Mouse (Mus musculus) kidney, adult 18-20 months (tissue): ENCODE results near the gene Zfp764.
A peak's percentile ranks its signal among the peaks of the same experiment; 100 is the strongest.
"Not testable (repeated sequence)": the region's sequence is repeated elsewhere in the genome, so short reads cannot be mapped to it uniquely, and the experiment has no call there.

Source experiments
- DNase-seq: peaks from one replicate; pipeline ENCODE4 v3.0.0; 2021

The Zfp764 gene

GRCm38 (mm10) chr7:127406002-127406987 lies at the start of gene Zfp764:
Zfp764 (minus strand) TSS chr7:127406822.
- DNase-seq: peak; percentile 94

GRCm38 (mm10) chr7:127454905-127455304 lies 48.3 kb upstream of the Zfp764 start:
- no peak for DNase-seq

GRCm38 (mm10) chr7:127453056-127453455 lies 46.4 kb upstream of the Zfp764 start:
- no peak for DNase-seq

- no peak for DNase-seq
Measured at GRCm38 (mm10) chr7:127449966-127450365, 43.3 kb upstream of the Zfp764 start.

DNA sequence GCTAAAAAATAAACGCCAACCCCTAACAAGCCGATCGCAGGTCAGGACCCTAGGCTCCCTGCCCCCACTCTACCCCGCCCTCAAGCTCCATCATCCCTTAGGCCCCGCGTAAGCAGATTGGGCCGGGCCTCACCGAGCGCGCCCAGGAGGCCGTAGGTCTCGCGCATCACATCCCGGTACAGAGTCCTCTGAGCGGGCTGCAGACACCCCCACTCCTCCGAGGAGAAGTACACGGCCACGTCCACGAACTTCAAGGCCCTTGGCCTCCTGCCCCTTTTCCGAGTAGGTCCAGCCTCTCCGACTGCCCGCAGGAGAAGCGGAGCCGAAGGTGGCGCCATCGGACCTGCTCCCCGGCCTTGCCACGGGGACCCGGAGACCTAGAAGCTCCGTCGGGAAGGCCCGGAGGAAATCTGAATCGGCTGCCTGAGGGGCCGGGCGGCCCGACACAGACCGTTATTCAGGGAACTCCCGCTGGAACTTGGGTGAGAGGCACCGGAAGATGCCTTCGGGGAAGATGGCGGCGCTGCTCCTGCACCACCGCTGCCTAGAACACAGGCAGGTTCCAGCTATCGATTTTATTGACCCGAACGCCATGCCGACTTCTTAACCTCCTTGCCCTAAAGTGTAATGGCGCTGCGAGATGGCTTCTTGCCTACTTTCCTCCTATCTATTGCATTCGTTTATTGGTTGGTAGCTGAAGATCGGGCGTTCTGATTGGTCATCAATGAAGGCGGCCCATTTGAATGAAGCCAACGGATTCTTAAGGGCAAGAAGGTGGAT lies 42.1 kb upstream of the Zfp764 start, which contains the start of gene Zfp689:
Gene Zfp689, minus strand, starts transcription at position 638 of the 780 bp plus-strand sequence.
- DNase-seq: peak; percentile 94

- peak; percentile 50 for DNase-seq
Measured at GRCm38 (mm10) chr7:127443976-127444375, 37.4 kb upstream of the Zfp764 start.

DNA sequence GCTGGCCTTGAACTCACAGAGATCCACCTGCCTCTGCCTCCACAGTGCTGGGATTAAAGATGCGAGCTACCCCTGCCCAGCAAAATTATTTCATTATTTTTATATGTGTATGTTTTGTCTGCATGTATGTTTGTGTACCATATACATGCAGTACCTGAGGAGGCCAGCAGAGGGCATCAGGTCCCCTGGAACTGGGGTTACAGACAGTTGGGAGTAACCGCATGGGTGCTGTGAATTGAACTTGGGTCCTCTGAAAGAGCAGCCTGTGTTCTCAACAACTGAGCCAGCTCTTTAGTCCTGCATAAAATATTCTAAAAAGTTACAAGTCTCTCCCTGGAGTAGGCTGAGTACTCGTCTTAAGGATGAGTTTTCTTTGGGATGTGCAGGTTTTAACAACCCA lies 31.1 kb upstream of the Zfp764 start:
- DNase-seq: no peak

DNA sequence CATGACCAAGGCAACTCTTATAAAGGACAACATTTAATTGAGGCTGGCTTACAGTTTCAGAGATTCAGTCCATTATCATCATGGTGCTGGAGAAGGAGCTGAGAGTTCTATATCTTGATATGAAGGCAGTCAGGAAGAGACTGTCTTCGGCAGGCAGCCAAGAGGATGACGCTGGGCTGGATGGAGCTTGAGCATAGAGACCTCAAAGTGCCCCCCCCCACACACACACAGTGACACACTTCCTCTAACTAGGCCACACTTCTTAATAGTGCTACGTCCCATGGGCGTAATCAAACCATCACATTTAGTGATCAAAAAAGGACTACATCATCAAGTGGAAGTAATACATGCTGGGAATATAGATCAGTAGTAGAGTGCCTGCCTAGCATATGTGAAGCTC lies 28.6 kb upstream of the Zfp764 start:
- DNase-seq: no peak

DNA sequence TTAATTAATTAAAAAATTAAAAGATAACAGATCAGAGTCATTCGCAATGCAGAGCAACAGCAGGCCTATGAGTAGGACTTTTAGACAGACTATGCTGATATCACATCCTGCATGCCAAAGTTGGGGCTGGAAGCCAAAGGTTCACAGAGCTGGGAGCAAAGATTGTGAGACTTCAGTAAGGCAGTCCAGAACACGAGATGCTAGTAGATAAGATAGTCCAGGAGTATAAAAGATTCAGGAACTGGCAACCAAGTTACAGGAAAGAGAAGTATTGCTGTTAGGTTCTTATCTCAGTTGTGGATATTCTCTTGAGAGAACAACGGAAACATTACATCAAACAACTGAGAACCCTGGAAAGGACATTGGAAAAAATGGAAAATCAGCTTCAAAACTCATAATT lies 19.7 kb upstream of the Zfp764 start:
- peak; percentile 32 for DNase-seq

- DNase-seq: peak; percentile 28
Measured at GRCm38 (mm10) chr7:127425911-127426310, 19.3 kb upstream of the Zfp764 start.

DNA sequence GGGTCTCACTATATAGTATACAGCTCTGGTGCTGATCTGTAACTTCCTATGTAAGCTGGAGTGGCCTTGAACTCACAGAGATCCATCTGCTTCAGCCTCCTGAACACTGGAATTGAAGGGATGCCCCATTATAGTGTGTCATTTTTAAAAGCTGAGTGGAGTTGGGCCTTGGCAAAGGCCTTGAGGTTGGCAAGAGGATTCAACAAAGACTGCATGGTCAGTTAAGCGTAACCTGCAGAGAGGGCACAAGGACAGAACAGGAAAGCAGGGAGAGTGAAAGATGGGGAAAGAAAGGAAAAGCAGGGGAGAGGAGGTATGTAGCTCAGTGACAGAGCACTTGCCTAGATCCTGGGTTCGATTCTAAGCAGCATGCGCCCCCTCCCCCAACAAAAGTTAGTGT lies 18.7 kb upstream of the Zfp764 start:
- DNase-seq: peak; percentile 38

GRCm38 (mm10) chr7:127422247-127422646 lies 15.6 kb upstream of the Zfp764 start:
- no peak for DNase-seq

GRCm38 (mm10) chr7:127421388-127422191 lies 15.0 kb upstream of the Zfp764 start, which contains the start of gene Zfp688:
Zfp688 (minus strand) TSS chr7:127422068.
- peak; percentile 97 for DNase-seq

GRCm38 (mm10) chr7:127411418-127411817 lies 4.8 kb upstream of the Zfp764 start:
- DNase-seq: no peak

GRCm38 (mm10) chr7:127404101-127404500 lies 2.5 kb downstream of the Zfp764 start:
- DNase-seq: not testable (repeated sequence)

- no peak for DNase-seq
Measured at GRCm38 (mm10) chr7:127402980-127403379, 3.6 kb downstream of the Zfp764 start.

GRCm38 (mm10) chr7:127400355-127400754 lies 6.3 kb downstream of the Zfp764 start:
- no peak for DNase-seq

DNA sequence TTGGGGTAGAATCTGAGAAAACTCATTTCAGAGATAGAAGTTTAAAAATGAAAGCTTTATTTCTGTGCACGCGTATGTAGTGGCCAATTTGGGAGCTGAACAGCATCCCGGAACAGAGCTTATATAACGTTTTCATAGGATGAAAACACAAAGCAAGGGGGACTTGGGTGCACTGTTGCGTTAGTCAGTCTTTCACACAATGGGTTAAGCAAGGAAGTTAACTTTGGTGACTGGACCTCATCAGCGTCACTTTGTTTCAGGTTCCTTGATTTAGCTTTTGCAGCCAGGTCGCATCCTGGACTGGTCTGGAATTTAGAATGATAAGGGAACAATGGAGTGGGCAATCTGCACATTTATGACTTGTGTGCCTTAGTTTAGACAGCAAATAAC lies 12.7 kb downstream of the Zfp764 start:
- no peak for DNase-seq

- DNase-seq: peak; percentile 98
Measured at GRCm38 (mm10) chr7:127393157-127393943, 13.3 kb downstream of the Zfp764 start, which contains the start of gene E430018J23Rik. E430018J23Rik (minus strand) TSS chr7:127393629.

DNA sequence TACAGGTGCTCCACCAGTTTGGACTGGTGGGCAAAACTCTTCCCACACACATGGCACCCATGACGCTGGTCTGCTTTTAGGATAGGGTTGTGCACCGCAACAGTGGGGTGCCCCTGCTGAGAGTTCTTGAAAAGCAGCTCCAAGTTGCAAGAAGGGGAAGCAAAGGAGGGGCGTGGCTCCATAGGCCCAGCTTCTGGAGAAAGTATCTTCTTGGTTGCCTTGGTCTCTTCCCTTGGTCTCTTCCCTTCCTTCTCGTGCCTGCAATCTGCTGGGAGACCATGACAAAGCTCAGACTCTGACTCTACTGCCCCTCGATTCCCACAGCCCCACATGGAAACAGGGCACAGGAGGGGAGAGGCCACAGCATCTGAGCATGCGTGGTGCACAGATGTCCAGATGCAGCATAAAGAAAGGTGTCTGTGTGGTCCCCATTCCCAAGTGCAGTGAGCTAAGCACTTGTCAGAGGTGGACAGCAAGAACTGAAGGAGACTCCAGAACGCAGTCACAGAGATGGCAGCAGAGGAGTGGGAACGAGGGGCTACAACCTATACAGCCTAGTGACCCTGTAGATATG lies 14.3 kb downstream of the Zfp764 start:
- DNase-seq: no peak

GRCm38 (mm10) chr7:127391538-127391937 lies 15.1 kb downstream of the Zfp764 start:
- DNase-seq: no peak
